Mouse (Mus musculus): ENCODE results near the gene C2cd2.
"Not testable (repeated sequence)": the region's sequence is repeated elsewhere in the genome, so short reads cannot be mapped to it uniquely, and the experiment has no call there.

C2cd2 gene

DNA sequence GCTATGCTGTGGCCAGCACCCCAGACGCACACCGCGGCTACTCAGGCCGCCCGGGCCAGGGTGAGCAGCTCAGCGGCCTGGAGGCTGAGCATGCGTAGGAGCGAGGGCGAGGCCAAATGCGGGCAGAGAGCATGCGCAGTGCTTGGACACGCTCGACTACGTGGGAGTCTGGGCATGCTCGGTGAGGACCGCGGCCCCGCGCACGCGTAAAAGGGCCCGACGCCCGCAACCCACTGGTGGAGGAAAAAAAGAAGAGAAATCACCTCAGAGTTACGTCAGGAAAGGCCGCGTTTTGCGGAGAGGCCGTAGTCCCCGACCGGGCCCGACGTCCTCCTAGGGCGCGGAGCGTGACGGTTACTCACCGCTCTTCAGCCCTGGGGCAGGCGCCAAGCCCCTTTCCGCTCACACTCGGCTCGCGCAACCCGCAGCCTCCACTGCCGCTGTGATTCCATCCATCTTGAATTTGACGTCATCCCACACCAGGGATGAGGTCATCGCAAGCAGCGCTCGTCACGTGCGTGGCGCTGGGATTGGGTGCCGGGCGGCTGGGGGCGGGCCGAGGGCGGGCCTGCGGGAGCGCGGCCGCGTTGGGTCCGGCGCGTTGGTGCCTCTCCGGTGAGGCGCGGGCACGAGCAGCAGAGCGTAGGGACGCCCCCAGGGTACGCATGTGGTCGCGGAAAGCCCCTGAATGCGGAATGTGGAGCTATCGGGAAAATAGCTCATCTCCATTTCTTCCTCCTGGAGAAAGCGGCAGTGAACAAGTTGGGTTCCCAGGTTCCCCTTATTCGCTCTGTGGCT is at the start of gene C2cd2, which contains the start of gene Zbtb21:
Gene C2cd2, minus strand, starts transcription at position 448 of the 798 bp plus-strand sequence.
Gene Zbtb21, minus strand, starts transcription at position 472 of the 798 bp plus-strand sequence.
- DNase-seq (ENCODE audit: low read depth, low spot score): peak; percentile 98

DNA sequence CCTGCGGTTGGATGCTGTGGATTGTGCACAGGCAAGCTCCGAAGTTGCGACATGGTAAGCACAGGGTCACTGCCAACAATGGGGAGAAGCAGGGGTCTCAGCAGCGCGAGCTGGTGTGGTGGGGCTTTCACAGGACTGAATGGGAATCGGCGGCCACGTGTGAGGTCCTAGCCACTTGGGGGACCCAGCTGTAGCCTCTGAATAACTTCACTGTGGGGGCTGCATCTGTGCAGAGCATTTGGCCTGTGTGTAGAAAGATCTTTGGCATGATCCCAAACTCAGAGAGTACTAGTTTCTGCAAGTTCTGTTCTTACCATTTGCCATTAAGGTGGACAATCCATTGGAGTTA is 35.0 kb upstream of the C2cd2 start:
- not testable (repeated sequence) for DNase-seq (ENCODE audit: low read depth, low spot score)

DNA sequence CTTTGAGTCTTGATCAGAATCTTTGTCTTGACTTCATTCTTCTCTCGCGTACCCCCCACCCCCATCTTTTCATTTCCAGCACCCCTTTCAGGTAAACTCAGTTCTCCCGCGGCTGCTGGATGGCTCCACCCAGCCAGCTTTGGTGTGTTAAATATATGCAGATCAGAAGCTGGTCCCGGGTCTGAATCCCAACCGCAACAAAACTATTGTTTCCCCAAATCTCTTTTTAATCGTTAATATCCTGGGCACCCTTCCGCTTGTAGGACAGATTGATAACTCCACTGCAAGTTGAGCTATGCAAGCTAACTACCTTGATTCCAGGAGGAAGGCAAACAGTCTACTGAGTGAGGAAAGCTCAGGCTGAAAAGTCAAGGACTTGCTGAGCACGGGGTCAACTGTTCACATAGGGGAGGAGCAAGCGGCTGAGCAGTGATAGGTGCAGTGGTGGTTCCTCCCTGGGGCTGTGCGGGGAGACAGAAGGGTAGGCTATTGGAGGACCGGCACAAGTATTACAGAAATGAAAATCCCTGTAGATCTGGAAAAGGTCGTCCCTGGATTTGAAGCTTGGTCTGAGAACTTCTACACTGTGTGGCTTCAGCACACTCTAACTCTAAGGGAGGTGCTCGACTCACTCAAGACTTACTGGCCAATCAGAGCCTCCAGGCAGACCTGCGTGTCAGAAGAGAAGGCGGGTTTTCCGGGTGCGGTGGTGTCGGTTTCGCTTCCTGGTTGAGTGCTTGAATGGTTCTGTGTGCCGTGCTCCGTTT is 34.4 kb upstream of the C2cd2 start, which contains the start of gene B230307C23Rik:
Gene B230307C23Rik, plus strand, starts transcription at position 700 of the 767 bp plus-strand sequence.
- DNase-seq (ENCODE audit: low read depth, low spot score): peak; percentile 93

DNA sequence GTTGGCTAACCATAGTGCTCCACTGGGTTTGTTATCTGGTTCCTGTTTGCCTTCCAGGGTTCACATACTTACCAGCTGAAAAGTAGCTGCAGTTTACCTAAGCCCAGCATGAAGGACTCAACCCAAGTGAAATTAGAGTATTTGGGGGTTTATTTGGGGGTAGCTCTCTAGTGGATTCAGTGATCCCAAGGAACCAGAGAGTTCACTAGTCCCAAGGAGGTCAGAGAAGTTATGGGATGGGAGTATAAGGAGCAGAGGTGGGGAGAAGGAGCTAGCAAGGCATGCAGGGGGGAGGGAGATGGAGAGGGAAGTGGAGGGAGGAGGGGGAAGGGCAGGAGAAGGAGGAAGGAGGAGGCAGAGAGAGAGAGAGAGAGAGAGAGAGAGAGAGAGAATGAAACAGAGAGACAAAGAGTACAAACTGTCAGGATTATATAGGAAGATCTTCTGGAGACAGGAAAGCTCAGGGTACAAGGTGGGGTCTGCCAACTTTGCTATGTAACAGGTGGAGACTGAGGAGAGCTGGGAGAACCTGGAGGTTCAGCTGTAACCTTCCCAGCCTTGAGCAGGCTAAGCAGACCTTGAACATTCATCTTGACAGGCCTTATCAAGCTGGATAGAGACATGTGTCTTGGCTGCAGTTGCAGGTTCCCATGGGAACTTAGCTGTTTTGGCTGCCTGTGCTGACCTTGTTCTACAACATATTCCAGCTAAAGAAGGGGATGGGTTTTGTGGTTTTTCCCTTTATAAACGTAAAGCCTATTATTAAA is 33.6 kb upstream of the C2cd2 start:
- DNase-seq (ENCODE audit: low read depth, low spot score): no peak

DNA sequence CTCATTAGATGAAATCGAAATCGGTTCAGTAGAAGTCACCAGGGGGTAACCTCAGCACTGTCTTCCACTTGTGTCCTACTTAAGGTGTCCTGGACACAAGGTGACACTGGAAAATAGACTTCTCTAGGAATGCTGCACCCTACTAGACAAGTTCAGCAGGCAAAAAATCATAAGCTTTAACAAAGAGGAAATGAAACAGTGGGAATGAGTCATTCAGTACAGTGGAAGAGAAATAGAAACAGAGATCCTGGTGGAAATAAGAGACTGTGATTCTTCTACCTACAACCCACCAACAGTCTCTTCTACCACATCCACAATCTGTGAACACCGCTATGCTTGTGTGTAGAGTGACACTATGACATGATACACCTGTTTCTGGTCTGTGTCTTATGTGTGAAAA is 30.1 kb upstream of the C2cd2 start:
- DNase-seq (ENCODE audit: low read depth, low spot score): not testable (repeated sequence)

DNA sequence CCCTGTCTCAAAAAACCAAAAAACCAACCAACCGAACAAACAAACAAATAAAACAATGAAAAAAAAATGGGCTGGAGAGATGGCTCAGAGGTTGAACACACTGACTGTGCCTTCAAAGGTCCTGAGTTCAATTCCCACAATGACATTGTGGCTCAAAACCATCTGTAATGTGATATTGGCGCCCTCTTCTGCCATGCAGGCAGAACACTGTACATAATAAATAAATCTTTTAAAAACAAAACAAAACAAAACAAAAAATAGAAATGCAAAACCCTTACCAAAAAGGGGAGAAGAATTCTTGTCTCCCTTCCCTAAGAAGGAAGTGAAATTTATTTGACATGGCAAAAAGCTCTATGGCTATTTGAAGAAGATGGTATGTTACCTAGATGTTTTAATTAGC is 29.1 kb upstream of the C2cd2 start:
- DNase-seq (ENCODE audit: low read depth, low spot score): peak; percentile 20

DNA sequence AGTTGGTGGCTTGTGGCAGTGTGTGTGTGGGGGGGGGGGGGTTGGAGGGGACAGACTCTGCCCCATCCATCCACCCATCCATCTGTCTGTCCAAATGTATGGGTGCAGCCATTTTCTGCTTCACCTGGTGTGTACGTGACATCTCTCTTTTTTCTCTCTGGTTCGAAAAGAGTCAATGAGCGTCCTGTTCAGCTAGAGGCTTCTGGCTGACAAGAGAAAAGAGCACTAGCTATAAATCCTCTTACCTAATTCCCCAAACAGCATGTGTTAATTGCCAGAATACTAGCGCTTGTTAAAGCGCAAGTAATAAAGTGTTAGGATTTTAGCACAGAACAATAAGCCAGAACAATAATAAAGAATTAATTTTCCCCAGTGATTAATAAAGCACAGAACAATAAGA is 22.2 kb upstream of the C2cd2 start:
- DNase-seq (ENCODE audit: low read depth, low spot score): no peak

DNA sequence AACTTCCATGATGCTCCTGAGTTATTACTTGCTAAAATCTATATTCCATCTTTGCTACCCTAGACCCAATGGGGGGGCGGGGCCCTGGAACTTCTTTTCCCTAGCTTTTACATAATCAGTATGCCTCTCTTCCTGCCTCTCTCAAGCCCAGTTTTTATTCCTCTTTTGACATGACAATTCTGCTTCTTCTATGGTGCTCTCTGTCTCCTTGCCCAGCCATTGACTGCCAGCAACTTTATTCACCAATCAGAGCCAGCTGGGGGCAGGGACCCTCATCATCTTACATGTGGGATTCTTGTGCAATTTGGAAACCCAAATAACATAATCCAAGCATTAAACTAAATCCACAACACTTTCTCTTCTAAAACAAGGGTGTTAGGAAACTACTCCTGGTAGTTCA is 19.0 kb upstream of the C2cd2 start:
- DNase-seq (ENCODE audit: low read depth, low spot score): no peak

DNA sequence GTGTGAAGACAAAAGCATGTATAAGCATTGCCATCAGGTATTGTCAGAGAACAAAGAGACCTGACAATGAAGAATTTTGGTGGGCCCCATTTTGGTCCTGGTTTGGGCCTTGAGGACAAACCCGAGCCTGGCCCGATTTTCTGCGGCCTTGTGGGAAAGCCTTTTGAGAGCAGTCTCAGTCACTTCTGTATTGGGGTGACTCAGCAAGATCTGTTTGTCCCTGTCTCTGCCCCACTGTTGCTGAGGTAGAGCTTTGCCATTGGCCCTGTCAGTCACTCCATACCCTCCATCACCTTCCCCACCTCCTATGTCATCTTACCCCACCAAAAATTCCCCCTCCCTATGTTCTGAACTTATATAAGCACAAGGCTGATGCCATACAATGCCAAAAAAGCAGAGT is 15.3 kb upstream of the C2cd2 start:
- no peak for DNase-seq (ENCODE audit: low read depth, low spot score)

DNA sequence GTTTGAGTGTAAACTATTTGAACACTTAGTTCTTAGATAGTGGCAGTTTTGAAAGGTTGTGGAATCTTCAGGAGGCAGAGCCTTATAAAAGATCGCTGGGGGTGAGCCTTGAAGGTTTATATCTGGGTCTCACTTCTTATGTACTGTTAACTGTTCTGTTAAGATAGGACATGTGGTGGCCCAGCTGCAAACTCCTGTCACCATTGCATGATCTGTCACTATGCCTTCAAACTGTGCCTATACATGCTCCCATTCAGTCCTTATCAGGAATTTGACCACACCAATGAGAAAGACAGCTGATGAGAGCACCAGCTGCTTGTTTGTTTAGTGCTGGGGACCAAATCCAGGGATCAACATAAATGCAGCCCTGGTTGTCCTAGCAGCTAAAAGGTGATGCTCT is 14.9 kb upstream of the C2cd2 start:
- DNase-seq (ENCODE audit: low read depth, low spot score): no peak

DNA sequence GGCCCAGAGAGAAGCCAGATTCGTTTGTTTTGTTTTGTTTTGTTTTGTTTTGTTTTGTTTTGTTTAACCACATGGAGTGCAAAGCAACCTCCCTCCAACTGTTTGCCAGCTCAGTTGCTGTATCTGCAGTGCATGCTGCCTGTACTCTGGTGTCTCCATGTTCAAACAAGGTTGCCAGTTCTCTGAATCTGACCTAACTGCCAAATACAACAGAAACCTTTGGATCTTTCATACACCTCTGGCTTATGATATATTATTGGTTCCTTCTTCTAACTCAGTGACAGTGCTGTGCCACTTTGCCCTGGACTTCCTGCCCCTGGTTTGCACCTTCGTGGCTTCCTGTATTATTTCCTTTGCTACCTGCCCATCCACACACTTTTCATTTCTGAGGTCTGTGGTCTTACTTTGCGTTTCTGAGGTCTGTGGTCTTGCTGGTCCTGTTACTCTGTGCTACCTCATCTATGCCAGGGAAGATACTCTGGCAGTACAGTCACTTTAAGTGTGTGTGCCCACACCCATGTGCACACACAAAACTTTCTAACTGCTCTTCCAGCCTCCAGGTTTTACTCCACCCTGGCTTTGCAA is 1.6 kb upstream of the C2cd2 start:
- DNase-seq (ENCODE audit: low read depth, low spot score): peak; percentile 43

DNA sequence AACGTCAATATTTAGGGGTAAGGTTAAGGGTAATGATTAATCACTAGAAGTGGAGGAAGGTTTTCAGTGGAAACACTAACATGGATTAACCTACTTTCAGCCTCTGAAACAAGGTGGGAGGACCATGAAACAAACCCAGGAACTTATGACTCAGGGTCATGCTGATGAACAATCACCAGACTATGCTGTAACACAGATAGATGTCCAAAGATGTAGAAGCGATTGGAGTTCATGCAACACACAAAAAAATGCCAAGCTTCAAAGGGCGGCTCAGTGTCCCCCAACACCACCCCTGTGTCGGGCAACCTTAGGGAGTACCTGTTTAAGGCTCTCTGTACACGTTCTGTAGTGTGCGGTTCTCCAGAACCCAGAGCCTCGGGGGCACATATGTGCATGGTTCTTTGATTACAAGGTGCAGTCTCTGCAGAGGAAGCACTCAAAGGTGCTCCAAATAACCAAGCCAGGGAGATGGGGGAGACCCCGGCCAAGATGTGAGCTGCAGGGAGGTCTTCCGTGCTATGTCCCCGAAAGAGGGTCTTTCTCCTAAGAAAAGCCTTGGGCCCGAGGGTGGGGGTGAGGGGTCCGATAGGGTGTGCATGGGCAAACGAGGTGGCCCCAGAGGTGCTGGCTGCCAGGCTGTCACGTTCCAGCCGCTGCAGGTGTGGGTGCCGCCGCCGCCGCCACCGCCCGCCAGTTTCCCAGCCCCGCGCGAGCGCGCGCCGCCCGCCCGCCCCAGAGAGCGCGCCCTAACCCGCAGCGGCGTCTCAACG is 832 bp downstream of the C2cd2 start:
- peak; percentile 50 for DNase-seq (ENCODE audit: low read depth, low spot score)

DNA sequence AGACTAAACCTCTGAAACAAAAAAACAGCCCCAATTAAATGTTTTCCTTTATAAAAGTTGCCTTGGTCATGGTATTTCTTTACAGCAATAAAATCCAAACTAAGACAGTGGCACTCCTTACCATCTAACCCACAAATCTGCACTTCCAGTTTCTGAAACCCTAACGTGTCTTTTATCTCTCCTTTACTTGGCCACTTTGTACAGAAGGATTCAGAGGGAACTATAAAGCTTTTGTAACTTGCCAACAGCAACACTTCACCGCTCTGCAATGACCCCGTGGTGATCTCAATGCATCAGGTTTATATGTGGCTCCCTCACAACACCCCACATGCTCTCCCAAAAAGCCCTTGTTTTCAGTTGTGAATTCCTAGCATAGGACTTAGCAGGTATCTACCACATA is 2.0 kb downstream of the C2cd2 start:
- DNase-seq (ENCODE audit: low read depth, low spot score): no peak

DNA sequence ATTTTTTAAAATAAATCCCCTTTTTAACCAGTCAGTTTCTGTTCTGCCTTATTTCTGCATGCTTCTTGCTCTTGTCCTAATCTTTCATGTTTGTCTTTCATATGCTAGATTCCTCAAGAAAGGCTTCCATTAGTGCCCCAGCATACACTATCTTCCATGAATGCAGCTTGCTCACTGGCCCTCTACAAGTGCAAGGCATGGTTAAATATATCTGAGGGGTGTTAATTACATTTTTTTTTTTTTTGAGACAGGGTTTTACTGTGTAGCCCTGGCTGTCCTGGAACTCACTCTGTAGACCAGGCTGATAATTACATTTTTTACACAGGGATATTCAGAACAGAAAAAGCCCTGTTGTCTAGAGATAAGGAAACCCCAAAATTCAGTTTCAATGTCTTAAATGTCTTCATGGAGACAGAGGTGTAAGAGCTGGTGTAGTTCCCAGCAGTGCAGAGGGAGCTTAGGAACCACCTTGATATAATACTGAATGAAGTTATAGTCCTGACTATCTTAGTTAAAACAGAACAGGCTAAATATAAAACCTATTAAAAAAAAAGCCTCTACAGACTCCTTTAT is 3.9 kb downstream of the C2cd2 start:
- no peak for DNase-seq (ENCODE audit: low read depth, low spot score)

DNA sequence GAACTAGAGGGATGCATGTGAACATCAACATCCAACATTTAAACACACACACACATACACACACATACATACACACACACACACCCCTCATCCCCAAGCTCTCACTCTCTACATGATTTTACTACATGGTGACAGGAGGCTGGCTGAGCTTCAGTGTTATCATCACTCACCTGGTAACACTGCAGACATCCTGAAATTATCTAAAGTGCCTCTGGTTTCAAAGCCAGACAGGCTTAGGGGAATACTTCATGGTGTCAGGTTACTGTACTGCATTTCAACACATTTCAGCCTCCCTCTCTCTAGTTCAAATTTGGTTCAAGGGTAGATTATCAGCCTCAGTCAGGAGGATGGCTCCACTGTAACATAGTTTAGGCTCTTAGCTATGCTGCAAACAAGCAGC is 4.8 kb downstream of the C2cd2 start:
- DNase-seq (ENCODE audit: low read depth, low spot score): no peak

DNA sequence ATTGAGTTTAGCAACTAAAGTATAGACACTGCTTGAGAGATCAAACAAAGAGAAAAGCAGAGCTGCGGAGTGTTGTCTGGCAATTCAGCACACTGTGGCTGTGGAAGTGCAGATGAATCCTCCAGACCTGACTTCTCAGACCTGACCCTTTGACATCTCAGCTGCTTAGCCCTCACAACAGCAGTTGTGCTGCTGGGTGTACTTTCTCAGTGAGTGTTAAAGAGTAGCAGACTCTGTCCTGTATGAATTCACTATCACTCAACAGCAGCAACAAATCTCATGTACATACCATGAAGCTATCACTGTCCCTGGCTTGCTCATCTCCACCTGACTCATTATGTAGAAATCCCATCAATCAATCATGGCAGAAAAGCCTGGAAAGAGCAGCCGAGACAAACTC is 6.4 kb downstream of the C2cd2 start:
- no peak for DNase-seq (ENCODE audit: low read depth, low spot score)

DNA sequence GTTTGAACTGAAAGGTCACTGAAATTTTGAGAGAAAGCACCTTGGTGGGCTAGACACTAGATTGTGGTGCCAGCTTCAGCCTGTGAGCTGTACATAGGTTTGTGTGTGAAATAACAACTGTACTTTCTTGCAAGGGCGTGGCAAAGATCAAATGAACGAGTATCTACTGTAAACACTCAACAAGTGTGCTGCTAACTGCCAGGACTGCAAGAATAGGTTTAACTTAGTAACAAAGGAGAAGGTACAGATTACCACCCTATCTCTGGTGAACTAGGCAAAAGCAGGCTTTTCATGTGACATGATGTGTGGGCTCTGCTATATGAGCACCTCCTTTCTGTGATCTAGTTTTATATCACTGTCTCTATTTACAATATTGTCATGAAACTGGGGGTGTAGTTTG is 9.1 kb downstream of the C2cd2 start:
- no peak for DNase-seq (ENCODE audit: low read depth, low spot score)

DNA sequence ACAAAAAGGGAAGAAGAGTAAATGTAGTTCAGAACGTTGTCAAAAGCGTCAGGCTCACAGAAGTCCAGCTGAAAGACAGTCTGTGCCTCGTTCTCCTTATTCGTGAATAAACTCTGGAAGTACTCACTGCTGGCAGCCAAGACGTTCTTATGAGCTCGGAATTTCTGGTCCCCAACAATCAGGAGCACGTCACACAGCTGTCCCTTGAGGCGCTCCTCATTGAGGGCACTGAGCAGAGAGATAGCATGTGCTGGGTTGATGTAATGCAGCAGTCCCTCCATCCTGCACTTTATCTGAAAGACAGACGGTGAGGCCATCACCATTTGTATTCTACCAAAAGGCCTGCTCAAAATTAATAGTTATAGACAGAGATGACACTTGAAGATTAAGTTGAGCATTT is 9.6 kb downstream of the C2cd2 start:
- no peak for DNase-seq (ENCODE audit: low read depth, low spot score)

DNA sequence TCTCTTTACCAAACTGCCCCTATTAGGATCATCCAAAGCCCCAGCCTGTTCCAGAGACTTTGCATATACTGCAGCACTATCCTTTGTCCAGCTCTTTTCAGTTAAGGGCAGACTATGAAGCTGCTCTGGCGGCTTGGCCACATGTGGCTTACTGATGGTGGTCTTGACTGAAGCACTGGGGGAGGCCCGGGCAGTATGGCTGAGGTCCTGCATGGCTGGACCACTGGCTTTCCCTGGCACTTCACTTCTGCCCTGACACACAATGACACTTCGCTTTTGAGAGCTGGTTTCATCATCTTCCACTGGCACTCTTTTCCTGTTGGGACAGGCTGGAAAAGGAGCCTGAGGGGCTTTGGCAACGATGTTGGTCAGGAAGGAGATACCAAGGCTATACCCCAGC is 10.0 kb downstream of the C2cd2 start:
- DNase-seq (ENCODE audit: low read depth, low spot score): no peak

DNA sequence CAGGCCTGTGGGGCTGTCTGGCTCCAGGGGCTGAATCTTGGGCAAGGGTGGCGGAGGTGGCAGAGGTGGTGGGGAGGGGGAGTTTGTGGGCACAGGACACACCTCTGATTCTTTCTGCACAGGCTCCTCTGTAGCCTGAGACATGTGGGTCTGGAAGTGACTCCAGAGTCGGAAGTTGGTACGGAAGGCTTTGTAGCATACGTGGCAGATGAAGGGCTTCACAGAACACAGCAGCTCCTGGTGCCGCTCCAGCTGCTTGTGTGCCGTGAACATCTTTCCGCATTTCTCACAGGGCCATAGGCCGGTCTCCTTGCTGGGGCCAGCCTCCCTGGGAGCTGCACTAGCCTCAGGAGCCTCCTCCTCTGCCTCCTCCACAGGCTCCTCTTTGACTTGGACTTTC is 12.3 kb downstream of the C2cd2 start:
- DNase-seq (ENCODE audit: low read depth, low spot score): no peak

DNA sequence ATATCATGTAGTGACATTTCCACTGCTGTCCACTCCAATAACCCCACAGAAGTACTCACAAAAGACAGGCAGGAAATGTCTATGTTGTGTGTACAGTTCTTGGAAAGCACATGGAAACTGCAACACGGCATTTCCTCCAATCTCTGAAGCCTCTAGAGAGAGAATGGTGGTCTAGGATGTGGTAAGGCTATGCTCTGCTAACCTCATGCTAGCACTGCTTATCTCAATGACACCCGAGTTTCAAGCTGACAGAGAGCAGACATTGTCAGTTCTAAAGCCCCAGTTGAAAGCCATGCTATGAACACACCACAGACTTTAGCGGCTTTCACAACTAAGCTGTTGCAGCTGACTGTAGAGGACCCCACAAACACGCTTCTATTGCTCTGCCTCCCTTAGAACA is 13.6 kb downstream of the C2cd2 start:
- DNase-seq (ENCODE audit: low read depth, low spot score): no peak

All from CD4-positive, CD25-positive, alpha-beta regulatory T cell, adult 2 months (primary cell).